Mouse (Mus musculus) CD4-positive, CD25-positive, alpha-beta regulatory T cell, adult 4 months (primary cell): ENCODE data around the gene Auts2. TPM values are rescaled to one million over a fixed set of nuclear protein-coding genes. Genes with fewer than 3 reads are reported as not detected.

Source experiments
- ATAC-seq: one replicate; pipeline ENCODE4 v1.8.0; 2017
- polyA plus RNA-seq, 2 experiments: library from polyadenylated mRNA; unstranded; fragments of 100-300 nt; shearing (Covaris generic); gene quantifications; one replicate each; pipeline ENCODE4 v1.2.1; 2017

Gene Auts2
- polyA plus RNA-seq, 2 experiments from 2014 or later, result 0.75 TPM; not detected in 1

DNA sequence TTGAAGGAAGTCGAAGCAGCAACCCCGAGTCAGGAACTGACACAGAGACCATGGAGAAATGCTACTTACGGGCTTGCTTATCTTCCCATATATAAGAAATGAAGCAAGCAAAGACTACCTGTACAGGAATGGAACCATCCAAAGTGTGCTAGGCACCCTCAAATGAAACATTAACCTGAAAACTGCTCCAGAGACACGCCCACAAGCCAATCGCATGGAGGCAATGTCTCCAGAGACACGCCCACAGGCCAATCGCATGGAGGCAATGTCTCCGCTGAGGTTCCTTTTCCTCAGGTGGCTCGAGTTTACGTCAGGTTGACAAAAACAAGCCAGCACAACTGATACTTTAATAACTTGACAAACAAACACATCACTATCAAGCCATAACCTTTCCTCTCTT, 379.2 kb downstream of the Auts2 start:
- no peak for ATAC-seq

DNA sequence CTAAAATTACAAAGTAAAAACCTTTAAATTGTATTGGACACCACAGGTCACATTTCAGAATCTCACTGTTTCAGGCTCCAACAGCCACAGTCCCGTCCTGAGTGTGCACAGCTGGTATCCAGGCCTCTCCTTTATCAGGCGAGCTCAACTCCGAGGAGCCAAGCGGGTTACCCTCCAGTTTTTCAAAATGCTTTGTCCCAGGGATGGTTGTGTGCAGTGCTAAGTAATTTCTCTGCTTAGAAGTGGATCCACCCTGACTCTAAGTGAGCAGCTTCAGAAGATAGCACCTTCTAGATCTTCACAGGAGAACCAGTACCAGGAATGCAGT, 381.0 kb downstream of the Auts2 start:
- ATAC-seq, result no peak

DNA sequence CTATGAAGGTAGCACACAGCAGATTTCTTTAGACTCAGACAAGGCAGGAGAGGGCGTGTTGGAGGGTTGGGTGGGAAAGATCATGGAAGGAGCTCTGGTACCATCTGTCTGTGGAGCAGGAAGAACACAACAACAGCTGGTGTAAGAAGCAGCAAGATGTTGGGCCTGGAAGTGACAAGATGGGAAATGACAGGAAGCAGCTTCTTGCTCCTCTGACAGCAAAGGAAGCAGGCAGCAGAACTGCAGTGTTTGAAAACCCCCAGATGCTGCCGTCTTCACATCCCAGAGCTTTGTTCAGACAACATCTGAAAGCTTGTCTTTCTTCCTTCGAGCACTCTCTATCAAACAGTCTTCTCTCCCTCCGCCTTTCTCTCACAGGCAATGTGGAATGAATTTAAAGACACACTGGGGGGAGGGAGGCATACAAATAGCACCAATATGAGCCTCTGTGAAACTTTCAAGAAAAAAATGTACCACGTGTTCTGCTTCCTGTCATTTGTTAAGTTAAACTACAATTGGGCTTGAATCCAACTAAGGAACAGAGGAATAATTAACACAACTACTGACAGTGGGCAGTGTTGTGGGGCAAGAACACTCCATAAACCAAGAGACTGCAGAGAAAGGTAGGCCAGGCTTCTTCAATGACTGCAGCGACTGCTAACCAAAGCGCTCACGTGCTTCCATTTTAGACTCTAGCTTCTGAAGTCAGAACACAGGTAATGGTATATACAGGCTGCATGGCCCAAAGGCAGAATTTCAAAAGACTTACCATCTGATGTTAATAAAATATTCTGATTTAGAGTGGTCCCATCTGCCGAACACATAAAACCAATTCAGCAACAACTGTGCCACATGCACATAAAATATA, 381.6 kb downstream of the Auts2 start:
- ATAC-seq, result no peak

DNA sequence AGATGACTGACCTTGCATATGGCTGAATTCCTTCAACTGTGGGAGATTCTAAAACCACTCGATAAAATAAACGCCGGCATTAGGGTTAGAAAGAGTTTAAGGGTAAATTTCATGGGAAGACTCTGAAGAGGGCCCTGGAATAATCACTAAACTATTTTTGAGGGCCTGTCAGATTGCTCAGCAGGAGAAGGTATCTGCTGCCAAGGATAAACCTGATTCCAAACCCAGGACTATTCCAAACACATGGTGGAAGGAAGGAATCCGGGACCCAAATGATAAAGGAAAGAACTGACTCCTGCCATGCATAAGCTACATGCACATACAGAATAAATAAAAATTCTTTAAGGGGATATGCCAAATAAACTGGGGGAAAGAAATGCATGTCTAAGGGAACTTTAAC, 399.0 kb downstream of the Auts2 start:
- no peak for ATAC-seq

DNA sequence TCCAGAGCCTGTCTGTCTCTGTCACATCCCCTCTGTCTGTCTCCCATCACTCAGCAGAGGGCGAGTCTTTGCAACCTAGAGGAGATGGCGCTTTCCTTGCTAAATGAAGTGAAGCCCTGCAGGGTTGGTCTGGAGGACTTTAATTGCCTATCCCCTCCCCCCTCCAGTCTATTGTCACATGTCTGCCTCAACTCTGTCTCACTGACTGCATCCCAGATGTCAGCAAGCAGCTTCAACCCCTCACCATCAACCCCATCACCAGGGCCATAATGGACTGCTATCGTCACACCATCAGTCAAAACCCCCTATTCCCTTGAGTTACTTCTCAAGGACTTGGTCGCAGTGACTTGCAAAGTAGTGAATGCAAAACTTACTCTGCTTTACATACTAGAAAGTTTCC, 402.3 kb downstream of the Auts2 start:
- ATAC-seq, result no peak

DNA sequence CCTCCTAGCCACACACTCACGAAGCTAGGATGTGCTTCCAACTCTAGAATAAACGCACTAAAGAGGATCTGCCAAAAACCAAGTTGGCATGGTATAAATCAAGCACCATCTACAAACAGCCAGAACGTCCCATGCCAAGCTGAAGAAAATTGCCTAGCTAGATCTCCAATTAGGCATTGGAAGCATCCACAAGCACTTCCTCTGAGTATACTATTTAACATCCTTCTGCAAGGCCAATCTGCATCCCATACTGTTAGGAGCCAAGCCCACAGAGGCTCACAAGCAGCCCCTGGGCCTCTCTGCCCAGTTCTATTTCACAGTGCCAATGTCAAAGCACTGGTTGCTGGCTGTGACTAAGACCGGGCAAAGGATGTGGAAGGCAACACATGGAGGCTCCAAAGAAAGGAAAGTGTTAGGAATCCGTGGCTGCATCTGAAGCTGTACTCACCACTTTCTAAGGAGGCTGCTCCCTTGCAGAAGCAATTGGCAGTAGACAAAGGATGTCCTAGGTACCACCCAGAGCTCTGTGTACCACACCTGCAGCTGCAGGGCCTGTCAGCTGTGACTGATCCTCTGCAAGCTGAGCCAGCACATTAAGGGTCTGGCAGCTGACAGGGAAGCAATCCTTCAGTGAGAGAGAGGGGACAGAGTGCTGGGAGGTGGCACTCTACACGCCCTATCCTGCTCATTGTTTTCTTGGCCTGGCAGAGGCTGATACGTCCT, 407.0 kb downstream of the Auts2 start:
- no peak for ATAC-seq

DNA sequence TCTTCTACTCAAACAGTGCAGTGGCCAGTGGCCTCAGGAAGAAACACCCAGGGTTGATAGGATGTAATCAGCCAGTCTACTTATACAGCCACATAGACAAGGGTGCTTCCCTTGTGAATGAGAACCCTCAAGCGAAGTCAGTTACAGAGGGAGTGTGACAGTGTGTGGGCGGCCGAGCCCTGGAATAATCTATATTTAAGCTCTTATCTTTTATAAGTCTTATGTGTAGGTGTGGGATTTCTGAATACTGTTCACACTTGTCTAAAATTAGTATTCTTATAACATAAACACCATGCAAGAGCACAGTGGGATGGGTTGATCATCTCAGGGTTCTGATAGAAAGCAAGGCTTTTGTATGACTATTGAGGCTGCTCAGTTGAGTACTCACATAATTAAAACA, 411.2 kb downstream of the Auts2 start:
- no peak for ATAC-seq

DNA sequence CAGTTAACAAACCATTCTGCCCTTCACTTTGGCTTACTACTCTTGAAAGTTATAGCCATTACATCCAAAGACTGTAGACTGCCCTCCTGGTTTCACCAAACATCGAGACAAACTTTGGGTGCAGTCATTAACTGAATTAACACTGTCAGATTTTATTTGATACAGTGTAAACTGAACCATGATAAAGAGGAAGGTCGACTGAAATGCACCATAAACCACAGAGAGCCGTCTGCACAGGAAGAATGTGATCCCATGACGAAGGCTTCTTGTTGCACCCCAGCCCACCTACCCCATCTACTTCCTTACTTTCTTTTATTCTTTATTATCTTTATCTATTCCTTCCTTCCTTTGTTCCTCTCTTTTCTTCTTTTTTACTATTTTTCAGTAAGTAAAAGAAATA, 412.6 kb downstream of the Auts2 start:
- ATAC-seq, result no peak

DNA sequence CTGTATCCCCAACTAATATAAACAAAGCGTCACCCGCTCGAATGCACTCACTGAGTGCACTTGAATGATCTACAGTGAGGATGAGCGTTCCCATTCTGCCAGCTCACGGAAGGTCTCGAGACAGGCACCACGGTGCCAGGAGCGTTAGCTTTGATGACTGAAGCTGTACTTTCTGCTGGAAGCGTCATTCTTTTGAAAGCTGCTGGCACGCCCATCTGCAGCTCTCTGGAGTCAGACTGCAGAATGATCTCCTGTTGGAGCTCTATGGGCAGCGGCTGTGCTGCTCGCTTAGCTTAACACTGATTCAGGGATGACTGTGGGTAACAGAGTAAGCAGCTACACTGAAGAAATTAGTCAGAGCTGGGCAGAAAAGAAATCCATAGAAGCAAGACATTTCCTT, 416.5 kb downstream of the Auts2 start:
- no peak for ATAC-seq

DNA sequence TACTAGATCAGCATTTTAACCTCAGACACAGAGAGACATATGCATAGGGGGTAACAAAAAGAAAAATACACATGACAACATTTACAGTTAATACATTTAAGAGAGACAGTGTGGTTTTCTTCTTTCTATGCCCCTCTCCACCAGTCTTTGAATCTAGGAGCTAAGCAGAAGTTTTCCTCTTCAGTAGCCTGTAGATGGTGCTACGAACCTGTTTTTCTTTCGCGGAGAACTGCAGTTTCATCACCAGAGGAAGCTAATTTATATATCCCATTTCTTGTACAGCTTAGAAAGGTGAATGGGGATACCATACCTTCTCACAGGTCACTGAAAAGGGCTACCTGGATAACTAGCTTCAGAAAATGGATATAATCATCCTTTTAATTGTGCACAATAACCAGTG, 427.5 kb downstream of the Auts2 start:
- ATAC-seq, result no peak

DNA sequence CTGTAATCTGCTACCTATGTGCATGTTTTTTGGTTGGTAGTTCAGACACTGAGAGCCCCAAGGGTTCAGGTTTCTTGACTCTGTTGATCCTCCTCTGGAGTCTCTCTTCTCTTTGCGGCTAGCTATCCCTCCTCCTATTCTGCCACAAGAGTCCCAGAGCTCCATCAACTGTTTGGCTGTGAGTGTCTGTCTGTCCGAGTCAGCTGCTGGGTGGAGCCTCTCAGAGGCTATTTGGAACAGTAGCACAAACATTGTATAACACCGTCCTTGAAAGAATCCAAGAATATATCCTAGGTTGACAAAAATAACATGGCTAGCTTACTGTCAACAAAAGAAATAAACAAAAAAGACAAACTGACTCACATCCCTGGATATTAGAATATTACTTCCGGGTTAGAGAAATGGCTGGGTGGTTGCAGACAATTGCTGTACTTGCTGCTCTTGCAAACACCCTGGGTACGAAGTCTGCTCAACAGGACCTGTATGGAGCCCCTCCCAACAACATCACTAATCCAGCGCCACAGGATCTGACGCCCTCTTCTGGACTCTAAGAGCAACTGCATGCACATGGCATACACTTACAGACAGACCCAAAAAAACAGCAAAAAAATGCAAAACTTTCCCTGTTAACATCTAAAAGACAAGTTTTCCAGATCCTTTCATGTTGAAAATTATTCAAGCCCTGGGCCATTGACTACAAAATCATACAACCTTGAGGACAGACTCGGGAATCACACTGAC, 428.4 kb downstream of the Auts2 start:
- no peak for ATAC-seq

DNA sequence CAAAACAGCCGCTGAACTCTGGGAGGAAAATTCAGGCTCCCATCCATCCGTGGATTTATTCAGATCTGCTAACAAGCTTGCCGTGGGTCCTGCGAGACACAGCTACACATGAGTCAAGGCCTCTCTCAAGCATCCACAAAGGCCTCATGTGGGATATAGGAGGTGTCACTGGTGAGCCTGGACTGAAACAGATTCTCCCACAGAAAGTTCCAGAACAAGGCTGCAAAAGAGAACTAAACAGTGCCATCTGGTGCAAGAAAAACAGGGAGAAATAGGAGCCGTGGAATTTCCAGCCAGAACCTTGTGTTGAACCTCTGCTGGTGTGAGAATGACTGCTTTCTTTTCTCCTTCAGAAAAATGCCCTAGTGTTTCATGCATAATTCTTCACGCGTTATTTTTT, 429.7 kb downstream of the Auts2 start:
- no peak for ATAC-seq

DNA sequence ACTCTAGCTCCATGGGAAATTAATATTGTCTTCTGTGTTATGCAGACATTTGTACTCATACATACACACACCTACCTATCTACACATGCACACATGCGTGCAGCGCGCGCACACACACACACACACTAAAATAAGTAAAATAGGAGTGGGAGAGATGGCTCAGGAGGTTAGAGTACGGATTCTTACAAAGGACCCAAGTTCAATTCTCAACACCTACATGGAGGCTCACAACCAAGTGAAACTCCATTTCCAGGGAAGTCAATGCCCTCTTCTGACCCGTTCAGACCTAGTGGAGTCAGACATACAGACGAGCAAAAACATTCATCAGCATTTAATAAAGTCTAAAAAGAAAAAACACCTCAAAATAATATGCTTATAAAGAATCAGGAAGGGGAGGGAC, 430.5 kb downstream of the Auts2 start:
- ATAC-seq, result no peak

DNA sequence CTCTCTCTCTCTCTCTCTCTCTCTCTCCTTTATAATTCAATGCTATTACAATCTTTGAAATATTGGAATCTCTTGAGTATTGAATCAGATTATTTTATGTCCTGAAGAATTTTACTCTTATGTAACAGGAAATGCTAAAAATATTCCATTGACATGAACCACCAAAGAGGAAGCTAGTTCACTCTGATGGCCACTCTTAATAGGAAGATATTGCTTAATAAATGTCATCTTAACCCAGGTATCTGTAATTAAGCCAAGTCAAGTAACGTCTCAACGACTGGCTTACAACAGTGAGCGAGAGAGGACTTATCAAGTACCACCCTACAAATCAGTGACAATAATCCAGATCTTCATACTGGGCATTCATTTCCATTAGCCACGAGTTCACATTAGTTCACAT, 440.7 kb downstream of the Auts2 start:
- no peak for ATAC-seq

DNA sequence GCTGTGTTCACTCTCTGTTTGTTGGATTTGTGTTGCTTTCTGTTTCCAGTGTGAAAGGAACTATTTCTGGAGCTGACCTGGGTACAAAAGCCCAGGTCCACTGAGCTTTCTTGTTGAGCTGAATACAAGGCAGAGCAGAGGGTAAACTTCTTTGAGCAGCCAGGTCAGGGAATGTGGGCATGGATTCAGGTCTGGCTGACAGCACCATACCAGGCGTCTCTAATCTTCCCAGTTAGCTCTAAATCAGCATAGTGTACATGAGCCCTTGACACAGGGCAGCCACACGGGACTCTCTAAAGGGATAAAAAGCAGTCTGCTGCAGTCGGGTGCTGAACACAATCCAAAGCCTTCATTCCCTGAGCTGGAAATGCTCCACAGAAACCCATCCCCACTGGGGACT, 444.7 kb downstream of the Auts2 start:
- no peak for ATAC-seq

DNA sequence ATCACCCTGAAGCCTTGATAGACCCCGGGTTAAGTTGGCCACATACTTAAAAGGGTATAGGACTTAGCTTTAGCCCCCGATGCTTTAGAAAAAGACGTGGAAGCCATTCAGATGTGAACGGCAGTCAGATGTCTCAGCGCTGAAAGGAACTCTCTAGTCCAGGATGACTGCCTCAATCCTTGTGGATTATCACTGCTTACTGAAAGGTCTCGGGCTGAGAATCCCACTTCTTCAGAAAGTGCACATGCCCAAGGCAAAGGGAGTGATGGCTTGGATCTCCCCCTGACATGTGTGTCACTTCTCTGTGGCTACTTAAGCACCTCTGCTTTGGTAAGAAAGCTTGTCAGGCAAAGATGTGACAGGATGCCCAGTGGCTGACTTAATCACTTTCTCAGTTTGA, 450.4 kb downstream of the Auts2 start:
- no peak for ATAC-seq

DNA sequence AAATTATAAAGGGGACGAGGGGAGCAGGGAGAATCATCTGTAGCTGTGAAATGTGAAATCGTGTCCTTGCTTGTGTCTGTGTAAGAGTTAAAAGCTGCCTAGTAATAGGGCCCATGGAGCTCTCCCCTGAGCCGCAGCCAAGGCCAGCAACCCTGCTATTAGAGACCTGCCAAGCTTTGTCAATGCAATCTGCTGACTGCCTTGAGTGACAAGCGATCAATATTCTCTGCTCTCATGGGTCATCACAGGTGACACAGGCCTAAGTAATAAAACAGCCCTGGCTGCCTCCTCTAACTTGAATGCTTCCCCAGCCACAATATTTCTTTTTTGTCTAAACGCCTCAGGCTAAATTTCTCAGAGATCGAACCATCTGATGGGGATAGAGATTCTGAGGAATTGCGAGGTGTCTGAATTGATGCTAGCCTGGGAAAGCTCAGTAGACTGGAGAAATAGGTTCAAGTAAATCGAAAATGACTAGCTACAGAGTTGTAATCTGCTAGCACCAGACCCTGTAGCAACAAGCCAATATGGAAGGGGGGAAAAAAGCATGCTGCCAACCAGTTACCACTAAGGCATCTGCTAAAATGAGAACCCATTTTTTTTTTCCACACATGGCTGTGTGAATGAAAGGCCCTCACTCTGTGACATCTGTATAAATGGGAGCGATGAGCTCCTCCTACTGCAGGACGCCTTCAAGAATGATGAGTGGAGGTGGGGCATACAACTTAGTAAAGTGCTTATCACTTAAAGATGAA, 453.5 kb downstream of the Auts2 start:
- ATAC-seq, result no peak

DNA sequence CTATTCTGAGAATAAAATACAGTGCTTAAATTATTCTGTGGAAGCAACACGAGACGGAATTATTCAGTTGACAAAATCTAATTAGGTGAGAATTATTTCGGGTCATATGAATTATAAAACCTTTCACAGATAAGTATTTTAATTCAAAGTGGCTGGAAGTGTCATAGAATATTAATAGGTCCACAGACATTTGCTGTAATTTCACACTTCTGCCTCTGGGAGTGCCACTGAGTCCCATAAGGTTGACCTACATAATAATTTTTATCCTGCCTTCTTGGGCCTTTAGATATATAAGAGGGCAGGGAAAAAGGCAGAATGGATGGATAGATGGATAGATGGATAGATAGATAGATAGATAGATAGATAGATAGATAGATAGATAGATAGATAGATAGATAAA, 454.6 kb downstream of the Auts2 start:
- ATAC-seq, result no peak

DNA sequence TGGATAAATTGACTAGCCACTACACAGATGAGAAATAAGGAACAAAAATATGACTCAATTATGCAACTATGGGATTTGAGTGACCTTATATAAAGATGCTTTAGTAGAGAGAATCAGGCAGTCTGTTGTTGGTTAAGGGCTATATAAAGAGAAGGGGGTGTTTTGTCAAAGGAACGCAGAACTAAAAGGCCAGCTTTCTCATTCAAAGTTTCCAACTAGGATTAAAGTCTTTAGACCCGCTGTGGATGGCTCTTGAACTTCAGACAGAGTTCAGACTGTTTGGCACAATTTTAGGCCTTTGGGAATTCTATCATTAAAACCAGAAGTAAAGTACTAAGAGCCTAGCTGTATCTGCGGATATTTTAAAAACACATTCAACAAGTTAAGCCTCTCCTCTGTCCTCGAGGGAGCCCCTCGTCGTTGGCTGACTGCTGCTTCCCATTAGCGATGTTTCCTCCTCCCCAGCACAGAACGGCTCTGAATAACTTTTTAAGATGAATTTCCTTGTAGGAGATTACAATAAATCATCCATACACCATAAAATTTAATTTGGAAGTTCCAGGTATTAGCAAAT, 459.3 kb downstream of the Auts2 start:
- ATAC-seq, result no peak

DNA sequence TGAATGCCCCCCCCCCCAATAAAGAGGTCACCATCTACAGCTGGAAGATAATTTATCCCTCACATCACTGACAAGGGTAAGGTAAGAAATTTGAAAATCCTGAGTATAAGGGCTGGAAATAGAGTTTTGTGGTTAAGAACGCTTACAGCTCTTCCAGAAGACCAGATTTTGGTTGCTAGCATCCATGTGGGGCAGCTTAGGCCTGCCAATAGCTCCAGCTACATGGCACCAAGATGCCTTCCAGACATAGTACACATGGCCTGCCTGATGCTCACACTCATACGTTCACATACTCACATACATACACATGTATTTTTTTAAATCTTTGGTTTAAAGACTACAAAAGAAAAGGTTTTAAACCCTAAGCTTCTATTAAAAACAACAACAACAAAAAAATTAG, 467.2 kb downstream of the Auts2 start:
- ATAC-seq, result no peak

DNA sequence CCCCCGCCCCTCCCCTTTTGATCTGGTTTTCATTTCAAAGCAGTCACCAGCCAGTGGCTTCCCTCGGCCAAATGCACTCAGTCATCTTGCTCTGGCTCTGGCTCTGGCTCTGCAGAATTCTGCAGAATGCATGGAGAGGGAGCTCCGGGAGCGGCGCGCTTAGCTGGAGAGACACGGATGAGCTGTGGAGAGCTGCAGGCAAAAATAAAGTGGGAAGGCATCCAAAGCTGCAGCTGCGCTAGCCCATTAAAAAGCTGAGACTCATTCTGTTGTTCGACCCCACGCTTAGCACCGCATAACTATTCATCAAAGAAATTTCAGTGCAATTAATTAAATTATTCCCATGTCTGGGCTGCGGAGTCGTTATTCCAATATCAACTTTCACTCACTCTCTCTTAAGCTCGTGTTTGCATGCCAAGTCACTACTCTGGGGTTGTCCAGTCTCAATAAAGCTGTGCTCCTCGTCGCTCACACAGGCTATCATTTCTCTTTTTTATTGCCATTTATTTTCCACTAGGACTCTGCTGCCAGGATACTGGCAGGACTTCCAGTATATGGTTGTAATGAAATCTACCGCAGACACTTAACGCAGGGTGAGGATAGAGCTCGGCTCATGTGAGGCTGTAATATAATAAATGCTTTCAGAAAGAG, 468.3 kb downstream of the Auts2 start:
- no peak for ATAC-seq

DNA sequence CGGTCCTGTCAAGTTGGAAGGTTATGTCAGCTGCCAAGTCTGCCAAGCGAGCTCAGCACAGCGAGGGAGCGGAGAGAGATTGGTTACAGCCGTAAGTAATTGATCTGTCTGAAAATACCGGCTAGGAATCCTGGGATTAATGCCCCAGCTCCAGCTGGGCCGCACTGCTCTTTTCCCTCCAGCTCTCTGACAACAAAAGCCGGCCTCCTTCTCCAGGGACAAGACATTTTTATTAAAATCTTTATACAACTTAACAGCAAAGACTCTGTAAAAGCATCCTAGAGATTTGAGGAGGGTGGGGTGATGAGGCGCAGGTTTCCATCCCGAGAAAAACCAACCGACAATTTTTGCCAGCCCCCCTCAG, 468.8 kb downstream of the Auts2 start:
- no peak for ATAC-seq
